Mouse (Mus musculus) mouse embryonic stem cell (cell line): ENCODE data around the gene Prrc2a.

Experiments used
- in situ Hi-C, 2 experiments: fragments of 300-500 bp; cut with MboI; formaldehyde crosslinking; loops; 1 replicate in 1 of 2; 3 replicates in 1 of 2; pipeline ENCODE4 v1.14.3; 2019 to 2020; ENCODE audit warnings: low sequenced_read_pairs in 2 of 2, low pct_unique_long_range_greater_than_20kb in 1 of 2, mixed read lengths in 1 of 2; ENCODE audit not compliant: unreplicated experiment in 1 of 2

The Prrc2a gene

DNA sequence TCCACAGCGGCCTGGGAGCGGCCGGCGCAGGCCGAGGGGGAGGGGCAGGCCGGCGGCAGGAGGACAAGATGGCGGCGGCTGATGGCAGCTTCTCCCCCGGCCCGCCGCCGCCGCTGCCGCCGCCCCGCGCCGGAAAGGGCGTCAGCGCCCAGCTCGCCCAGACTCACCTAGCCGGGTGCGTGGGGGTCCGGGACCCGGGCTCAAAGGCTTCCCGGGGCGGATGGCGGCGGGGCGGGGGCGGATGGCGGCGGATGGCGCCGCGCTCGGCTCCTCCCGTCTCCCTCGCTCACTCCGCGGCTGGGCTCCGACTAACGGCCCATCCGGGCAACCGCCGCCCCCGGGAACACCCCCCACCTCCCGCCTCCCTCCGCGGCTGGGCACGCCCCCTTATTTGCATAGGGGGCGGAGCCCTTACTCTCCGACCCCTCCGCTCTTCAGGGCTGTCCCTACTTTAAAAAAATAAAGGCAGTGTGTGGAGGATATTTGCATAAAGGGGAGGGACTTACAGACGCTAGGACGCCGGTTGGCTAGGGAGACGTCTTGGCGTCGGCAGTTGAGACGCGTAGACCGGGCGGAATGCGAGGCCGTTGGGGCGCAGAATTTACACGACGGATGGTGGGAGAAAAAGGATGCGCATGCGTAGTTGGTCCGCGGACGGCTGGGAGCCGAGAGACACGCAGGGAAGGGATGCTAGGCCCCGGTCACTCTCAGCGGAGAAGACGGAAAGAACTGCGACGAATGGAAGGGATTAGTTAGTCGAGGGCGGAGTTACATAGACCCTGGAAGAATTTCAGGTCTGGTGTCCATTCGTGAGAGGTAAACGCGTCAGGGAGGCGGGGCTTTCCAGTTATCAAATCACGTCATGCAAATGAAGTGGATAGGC lies at the start of gene Prrc2a:
Prrc2a (minus strand) TSS at position 330 of the 883 bp plus-strand sequence.
- in situ Hi-C loops, result loop anchor here in 1 of 2 experiments (5.0 kb wide), 1 partner anchor 67 kb away; the partner anchor contains the start of gene Atp6v1g2

- in situ Hi-C loops, result no loop called here
Measured at GRCm38 (mm10) chr17:35213071-35213470, 48.4 kb upstream of the Prrc2a start.

DNA sequence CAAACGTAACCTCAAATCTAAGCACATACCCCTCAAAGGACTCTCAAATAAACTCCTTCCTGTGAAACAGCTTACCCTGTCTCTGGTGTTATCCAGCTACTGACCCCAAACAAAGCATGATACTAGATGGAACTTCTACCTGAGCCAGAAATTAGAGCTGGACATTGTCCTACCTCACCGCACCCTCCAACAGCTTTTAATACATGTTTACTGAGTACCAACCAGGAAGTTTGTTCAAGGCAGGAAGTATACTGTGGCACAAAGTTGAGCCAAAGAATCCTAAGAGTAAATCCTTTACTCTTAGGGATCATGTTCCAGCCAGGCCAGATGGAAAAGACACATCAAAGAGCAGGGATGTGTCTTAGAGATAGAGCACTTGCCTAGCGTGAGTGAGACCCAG lies 45.9 kb upstream of the Prrc2a start:
- in situ Hi-C loops, result no loop called here

GRCm38 (mm10) chr17:35209785-35210535 lies 45.3 kb upstream of the Prrc2a start:
- in situ Hi-C loops, result no loop called here

GRCm38 (mm10) chr17:35205380-35205769 lies 40.7 kb upstream of the Prrc2a start:
- in situ Hi-C loops, result no loop called here

GRCm38 (mm10) chr17:35204494-35205379 lies 40.0 kb upstream of the Prrc2a start, which contains the start of gene Lta:
Lta (minus strand) TSS chr17:35205351.
- in situ Hi-C loops, result no loop called here

- in situ Hi-C loops, result no loop called here
Measured at GRCm38 (mm10) chr17:35202442-35202841, 37.7 kb upstream of the Prrc2a start.

- in situ Hi-C loops, result no loop called here
Measured at GRCm38 (mm10) chr17:35201787-35202186, 37.1 kb upstream of the Prrc2a start, which contains the start of gene Tnf. Tnf (minus strand) TSS chr17:35202007.

DNA sequence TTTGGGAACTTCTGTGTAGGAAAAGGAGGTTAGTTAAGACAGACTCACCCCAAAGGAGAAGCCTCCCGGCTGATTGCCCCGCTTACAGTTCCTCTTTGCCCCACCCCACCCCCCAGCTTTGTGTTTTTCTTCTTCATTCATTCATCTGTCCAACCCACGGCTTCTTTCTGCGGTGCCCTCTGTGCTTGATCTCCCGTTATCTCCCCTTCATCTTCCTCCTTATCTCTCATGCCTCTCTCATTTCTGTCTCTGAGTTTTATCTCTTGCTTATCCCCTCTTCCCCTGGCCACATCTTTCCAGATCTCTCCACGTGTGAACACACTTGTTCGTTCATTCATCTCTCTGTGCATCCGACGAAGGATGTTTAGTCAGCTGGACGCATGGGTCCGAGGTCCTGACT lies 36.4 kb upstream of the Prrc2a start:
- in situ Hi-C loops, result no loop called here

DNA sequence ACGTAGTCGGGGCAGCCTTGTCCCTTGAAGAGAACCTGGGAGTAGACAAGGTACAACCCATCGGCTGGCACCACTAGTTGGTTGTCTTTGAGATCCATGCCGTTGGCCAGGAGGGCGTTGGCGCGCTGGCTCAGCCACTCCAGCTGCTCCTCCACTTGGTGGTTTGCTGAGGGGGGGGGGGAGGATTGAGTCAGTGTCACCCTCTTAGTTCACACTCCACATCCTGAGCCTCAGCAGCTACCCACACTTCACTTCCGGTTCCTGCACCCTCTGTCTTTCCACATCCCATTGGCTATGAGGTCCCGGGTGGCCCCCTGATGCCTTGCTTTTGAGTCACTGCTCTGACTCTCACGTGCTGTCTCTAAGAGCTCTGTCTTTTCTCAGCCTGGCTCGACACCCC lies 35.7 kb upstream of the Prrc2a start:
- in situ Hi-C loops, result no loop called here

DNA sequence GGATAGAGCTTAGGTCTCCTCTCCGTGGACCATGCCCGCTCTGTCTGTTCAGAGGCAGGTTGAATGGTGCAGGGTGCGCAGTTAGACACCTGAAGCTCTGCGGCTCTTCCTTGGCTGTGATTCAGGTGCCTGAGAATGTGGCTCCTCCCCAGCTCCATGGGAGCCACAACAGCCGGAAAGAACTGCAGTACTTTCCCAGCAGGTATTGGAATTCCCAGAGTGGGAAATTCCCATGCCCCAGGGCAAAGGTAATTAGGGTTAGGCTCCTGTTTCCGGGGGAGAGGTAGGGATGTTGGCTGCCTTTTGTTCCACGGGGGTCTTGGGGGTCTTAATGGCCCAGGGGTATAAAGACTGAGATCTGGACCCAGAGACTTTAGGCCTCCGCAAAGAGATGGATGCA lies 34.2 kb upstream of the Prrc2a start:
- in situ Hi-C loops, result no loop called here

GRCm38 (mm10) chr17:35198029-35198428 lies 33.3 kb upstream of the Prrc2a start:
- in situ Hi-C loops, result no loop called here

DNA sequence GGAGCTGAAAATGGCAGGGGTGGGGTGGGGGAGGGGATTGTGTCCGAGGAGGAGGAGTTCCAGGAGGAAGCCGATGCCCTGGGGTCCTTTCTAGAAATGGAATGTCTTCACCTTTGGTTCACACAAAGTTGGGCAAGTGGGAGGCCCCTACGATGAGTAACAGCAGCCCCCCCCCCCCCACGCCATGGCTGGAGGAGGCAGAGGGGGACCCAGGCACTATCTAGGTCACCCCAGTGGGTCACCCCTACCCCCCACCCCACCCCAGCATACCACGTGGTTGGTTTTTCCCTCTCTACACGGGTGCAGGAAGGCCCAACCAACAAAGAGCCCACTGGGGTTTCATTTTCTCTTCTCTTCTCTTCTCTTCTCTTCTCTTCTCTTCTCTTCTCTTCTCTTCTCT lies 32.4 kb upstream of the Prrc2a start:
- in situ Hi-C loops, result no loop called here

DNA sequence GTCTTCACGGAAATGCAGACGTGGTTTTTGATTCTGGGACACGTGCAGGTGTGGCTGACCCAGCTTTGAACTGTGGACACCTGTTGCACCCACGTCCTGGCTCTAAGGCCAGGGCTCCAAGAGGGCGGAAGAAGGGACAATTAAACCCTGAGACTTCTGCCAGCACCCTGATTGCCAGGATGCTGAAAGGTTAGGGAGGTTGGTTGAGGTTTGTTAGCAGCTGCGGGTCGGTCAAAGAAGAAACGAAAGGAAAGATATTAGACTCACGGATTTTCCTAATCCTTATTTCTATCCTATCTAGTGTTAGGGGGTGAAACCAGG lies 31.6 kb upstream of the Prrc2a start:
- in situ Hi-C loops, result no loop called here

DNA sequence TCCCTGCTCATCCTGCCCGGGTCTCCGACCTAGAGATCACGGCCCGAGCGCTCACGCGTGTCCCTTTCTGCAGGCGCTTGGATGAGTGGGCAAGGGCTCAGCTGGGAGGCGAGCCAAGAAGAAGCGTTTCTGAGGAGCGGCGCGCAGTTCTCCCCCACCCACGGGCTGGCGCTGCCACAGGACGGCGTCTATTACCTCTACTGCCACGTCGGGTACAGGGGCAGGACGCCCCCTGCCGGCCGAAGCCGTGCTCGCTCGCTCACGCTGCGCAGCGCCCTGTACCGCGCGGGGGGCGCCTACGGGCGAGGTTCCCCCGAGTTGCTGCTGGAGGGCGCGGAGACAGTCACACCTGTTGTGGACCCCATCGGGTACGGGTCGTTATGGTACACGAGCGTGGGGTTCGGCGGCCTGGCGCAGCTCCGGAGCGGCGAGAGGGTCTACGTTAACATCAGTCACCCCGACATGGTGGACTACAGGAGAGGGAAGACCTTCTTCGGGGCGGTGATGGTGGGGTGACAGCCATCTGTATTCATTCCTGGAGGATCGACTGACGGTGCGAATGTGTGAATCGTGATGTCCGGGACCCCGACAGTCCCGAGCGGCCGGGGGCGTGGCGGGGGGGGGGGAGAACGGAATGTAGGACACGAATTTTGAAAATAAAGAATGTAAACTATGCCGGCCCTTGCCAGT lies 31.1 kb upstream of the Prrc2a start:
- in situ Hi-C loops, result no loop called here

DNA sequence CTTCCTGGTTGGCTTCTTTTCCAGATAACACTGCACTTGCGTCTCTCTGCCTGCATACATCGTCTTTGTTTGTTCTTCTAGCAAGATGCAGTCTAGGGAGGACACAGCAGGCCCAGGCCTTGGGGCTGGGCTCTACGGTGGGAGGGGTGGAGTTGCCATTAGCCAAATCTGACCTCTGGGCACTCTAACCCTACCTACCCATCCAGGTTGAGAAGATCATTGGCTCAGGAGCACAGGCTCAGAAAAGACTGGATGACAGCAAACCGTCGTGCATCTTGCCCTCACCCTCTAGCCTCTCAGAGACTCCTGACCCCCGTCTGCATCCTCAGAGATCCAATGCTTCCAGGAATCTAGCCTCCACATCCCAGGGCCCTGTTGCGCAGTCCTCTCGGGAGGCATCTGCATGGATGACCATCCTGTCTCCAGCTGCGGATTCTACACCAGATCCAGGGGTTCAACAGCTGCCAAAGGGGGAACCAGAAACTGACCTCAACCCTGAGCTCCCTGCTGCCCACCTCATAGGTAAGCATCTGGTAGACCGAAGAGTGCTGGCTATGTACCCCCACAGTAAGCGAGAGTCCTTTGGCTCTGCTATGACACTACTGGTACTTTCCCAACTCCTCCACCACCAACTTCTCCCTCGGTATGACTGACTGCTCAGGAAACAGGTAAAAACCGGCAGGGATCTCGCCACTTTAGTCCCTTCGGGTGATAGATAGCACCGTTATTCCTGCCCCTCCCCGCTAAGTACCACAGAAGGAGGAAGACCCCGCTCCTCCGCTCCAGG lies 30.3 kb upstream of the Prrc2a start:
- in situ Hi-C loops, result no loop called here
